10 mouse cellular contexts compared by ENCODE assay signal in the genomic region with DNA sequence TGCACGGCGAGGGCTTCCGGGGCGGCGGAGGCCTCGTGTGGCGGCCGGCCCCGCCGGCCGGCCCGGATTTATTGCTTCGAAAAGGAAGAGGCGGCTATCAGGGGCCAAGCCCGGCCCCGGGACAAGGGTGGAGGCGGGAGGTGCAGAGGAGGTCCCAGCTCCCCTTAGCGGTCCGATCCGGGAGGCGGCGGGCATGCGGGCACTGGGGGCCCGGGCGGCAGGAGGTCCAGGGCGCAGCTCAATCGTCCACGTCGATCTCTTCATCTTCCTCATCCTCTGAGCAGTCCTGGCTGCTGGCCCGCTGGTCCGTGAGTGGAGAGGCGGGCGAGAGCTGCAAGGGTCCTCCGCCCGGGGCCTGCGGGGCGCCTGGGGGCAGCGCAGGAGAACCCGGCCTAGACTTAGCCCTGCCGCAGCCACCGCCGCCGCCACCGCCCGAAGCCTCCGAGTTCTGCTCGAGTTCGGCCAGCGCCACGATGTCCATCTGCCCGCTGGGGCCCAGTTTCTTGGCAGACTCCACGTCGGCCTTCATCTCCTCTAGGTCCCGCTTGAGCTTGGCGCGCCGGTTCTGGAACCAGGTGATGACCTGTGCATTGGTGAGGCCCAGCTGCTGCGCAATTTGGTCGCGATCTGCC. TPM values are rescaled to one million over a fixed set of nuclear protein-coding genes. Genes with fewer than 3 reads are reported as not detected.
DNase-seq lines count a peak whose midpoint lies in the region.
"Had no signal": no experiment of that assay in that cellular context is flagged by ENCODE, and none has a peak within 500 bp of the region (broad histone marks: within the 10 kb centered on the region; RNA-seq: fewer than 3 reads in every experiment).

No protein-coding gene starts in this region.

- H3K36me3 ChIP-seq in heart, embryonic 10.5 days, result no peaks in the 10 kb centered on the region

- H3K9me3 ChIP-seq in heart, embryonic 10.5 days, result no peaks in the 10 kb centered on the region
- H3K9me3 ChIP-seq: megakaryocyte, embryonic 14.5 days had no signal

- DNase-seq in heart, embryonic 10.5 days (ENCODE audit: low spot score), result no peak
- no peak for DNase-seq in heart, postnatal 4 days
- peak; percentile 24 for DNase-seq in right cerebral cortex, postnatal 4 days
- no peak for DNase-seq in right cerebral cortex, adult 2 months (ENCODE audit: low spot score in 2 of 2)
- DNase-seq in kidney, postnatal 4 days, result peak; percentile 37 to 43
- peak; percentile 47 for DNase-seq in testis, postnatal 10 days (ENCODE audit: low spot score)
- no peak for DNase-seq in left cerebral cortex, adult 11 months (ENCODE audit: low spot score)
- no peak for DNase-seq in adrenal gland, postnatal 25 days

- peaks cover 99% of the 10 kb centered on the region for H3K27me3 ChIP-seq in heart, embryonic 10.5 days (ENCODE audit: insufficient read depth, poor library complexity, severe bottlenecking)

- WGBS in heart, embryonic 10.5 days, result under 1% methylated on average over 56 of the region's 60 CpGs

- peak overlapping the region; percentile 42 for H3K4me3 ChIP-seq in heart, embryonic 10.5 days

- peaks cover 63% of the 10 kb centered on the region for H3K4me1 ChIP-seq in heart, embryonic 10.5 days

- H3K27ac ChIP-seq in heart, embryonic 10.5 days, result no peak overlapping the region

RNA-seq across cellular contexts. Expression of gene Lbx1, which starts 2.0 kb away (rescaled TPM):
- 0.20 and 1.0 TPM in 2 replicates for polyA plus RNA-seq in heart, embryonic 10.5 days (2016; fragmentation: Nextera tagmentation; extraction: Ambion mirVana)
- not detected for total RNA-seq in heart, postnatal 4 days (2021)
- total RNA-seq in adrenal gland, postnatal 25 days (2021), result not detected in 2 replicates
- total RNA-seq: granulocyte monocyte progenitor cell, adult 5-6 weeks had no signal

Comparison
In these comparisons a context has a peak if more than half of its experiments do, and no peak if none do; other contexts are left out.
1. DNase-seq: peak in right cerebral cortex, postnatal 4 days (single experiment), kidney, postnatal 4 days (2 of 2) and testis, postnatal 10 days (single experiment); none in heart, embryonic 10.5 days (single experiment), heart, postnatal 4 days (single experiment), right cerebral cortex, adult 2 months (0 of 2), left cerebral cortex, adult 11 months (single experiment) and adrenal gland, postnatal 25 days (single experiment).